Mouse (Mus musculus): ENCODE measurements around the gene Msh3. TPM values are rescaled to one million over a fixed set of nuclear protein-coding genes. Genes with fewer than 3 reads are reported as not detected.

Msh3 gene
- polyA plus RNA-seq, 1 experiment from 2014 or later, result 32.7 TPM

DNA sequence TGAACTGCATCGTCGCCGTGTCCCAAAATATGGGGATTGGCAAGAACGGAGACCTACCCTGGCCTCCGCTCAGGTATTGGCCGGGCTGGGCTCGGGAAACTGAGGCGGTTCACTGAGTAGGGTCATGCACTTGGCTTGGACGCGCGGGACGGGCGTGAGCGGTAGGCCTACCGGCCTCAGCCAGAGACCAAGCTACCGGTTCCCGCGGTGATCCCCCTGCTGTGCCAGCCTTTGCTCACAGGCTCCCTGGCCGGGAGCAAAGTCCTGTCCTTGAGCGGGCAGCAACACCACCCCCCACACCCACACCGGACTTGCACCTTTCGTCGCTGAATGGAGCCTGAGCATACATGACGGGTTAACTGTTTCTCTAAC is 455 bp upstream of the Msh3 start:
- H3K9me3 ChIP-seq (replicated peaks), result no peaks in the 10 kb centered on the region
- peaks cover 24% of the 10 kb centered on the region for H3K4me1 ChIP-seq
- peak overlapping the region; percentile 69 for H3K9ac ChIP-seq
- peaks cover 12% of the 10 kb centered on the region; the same call in 1 of the 2 replicates for H3K36me3 ChIP-seq
- WGBS, result under 1% methylated on average over 24 of the region's 24 CpGs
- H3K4me3 ChIP-seq, result peak overlapping the region; percentile 51
- H3K27ac ChIP-seq, result no peak overlapping the region
- peak; percentile 63 for ATAC-seq (ENCODE audit: low FRiP score)
- peak overlapping the region; percentile 96 for H3K4me2 ChIP-seq (replicated peaks)
- no peaks in the 10 kb centered on the region for H3K27me3 ChIP-seq

DNA sequence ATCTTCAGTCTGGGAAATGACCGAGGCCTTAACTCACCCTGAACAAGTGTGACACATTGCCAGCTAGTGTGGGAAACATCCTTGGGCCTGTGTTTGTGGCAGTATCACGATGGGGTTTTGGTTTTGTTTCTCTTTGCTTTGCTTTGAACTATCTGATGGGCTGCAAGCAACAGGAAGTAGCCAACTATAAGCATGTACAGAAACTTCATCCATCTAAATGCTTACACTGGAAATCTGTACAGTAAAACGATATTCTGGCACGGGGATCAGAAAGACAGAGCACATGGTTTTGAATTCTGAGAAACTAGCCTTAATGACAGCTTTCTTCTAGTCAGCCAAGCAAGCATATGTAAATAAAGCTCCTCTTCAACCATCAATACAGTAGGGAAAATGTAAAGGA is 847 bp downstream of the Msh3 start:
- Histone ChIP-seq H3K4me1 (peaks cover 24% of the 10 kb centered on the region), H3K36me3 (peaks cover 12% of the 10 kb centered on the region), H3K9ac (peak overlapping the region; percentile 52), H3K4me3 (peak overlapping the region; percentile 51), H3K27ac (peak overlapping the region; percentile 69), H3K9me3 (replicated peaks) (no peaks in the 10 kb centered on the region), H3K4me2 (replicated peaks) (peak overlapping the region; percentile 96), H3K27me3 (no peaks in the 10 kb centered on the region)
- 30% methylated on average over 4 of the region's 4 CpGs for WGBS
- no peak for ATAC-seq (ENCODE audit: low FRiP score)

DNA sequence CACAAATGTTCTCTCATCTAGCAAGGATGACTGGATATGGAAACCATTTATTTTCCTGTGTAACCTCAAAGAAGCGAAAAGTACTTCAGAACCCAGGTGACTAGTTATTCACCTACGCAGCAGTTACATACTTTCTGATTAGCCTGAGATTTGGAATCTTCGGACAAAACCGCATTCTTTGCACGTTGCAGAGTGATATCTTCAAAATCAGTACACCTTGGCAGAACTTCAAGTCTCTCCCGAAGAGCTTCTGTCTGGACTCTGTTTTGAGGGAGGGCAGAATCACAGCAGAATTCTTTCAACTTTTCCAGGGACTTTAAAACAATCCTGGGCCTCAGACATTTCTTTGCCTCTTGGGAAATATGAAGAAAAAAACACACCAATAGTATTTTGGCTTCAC is 3.7 kb downstream of the Msh3 start:
- Histone ChIP-seq H3K27ac (no peak overlapping the region), H3K4me2 (replicated peaks) (no peak overlapping the region), H3K27me3 (no peaks in the 10 kb centered on the region), H3K9ac (no peak overlapping the region), H3K9me3 (replicated peaks) (no peaks in the 10 kb centered on the region), H3K4me1 (peaks cover 15% of the 10 kb centered on the region; the same call in 1 of the 2 replicates), H3K36me3 (peaks cover 29% of the 10 kb centered on the region), H3K4me3 (no peak overlapping the region)
- WGBS, result 95% methylated on average over 6 of the region's 6 CpGs
- no peak for ATAC-seq (ENCODE audit: low FRiP score)

DNA sequence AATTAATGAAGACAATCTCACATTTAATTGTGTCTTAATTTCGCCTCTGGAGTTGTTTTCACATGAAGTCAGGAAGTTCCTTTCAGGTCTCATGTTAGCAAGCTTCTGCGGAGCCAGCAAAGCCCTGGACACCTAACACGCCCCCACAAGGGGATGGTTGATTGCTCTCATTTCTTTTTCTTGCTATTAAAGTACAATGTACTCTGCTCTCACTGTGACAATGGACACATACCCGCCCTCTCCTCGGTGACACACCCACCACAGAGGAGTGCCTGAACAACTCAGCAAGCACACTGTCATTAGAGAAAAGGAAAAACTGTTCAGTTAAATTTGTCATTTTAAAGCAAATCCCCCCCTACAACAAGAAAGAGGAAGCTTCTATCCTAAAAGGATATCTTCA is 8.5 kb downstream of the Msh3 start:
- no peaks in the 10 kb centered on the region for H3K4me1 ChIP-seq
- ATAC-seq (ENCODE audit: low FRiP score), result no peak
- no peaks in the 10 kb centered on the region for H3K27me3 ChIP-seq
- H3K27ac ChIP-seq, result no peak overlapping the region
- no peak overlapping the region for H3K9ac ChIP-seq
- no peaks in the 10 kb centered on the region for H3K9me3 ChIP-seq (replicated peaks)
- no peak overlapping the region for H3K4me3 ChIP-seq
- no peak overlapping the region for H3K4me2 ChIP-seq (replicated peaks)
- 72% methylated on average over 5 of the region's 5 CpGs for WGBS
- peaks cover 47% of the 10 kb centered on the region for H3K36me3 ChIP-seq

DNA sequence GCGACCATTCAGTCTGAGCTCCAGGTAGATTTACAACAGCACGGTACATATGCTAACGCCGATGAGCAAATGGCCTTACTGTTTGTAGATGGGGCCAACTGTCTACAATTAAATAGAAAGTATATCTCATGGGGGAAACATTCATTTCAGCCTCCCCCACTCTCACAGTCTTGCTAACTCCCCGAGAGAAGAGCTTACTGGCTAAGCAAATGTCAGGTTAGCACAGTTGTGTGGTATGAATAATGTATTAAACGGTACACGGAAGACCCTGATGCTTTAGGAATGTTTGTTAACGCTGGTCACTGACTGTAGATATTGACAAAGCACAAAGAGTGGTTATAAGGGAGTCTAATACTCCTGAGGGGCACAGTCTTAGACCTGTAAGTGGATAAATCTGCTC is 10.8 kb downstream of the Msh3 start:
- no peaks in the 10 kb centered on the region for H3K4me1 ChIP-seq
- ATAC-seq (ENCODE audit: low FRiP score), result no peak
- no peak overlapping the region for H3K27ac ChIP-seq
- WGBS, result 92% methylated on average over 8 of the region's 8 CpGs
- peaks cover 48% of the 10 kb centered on the region for H3K36me3 ChIP-seq
- H3K4me2 ChIP-seq (replicated peaks), result no peak overlapping the region
- H3K27me3 ChIP-seq, result no peaks in the 10 kb centered on the region
- no peak overlapping the region for H3K4me3 ChIP-seq
- no peaks in the 10 kb centered on the region for H3K9me3 ChIP-seq (replicated peaks)
- no peak overlapping the region for H3K9ac ChIP-seq

DNA sequence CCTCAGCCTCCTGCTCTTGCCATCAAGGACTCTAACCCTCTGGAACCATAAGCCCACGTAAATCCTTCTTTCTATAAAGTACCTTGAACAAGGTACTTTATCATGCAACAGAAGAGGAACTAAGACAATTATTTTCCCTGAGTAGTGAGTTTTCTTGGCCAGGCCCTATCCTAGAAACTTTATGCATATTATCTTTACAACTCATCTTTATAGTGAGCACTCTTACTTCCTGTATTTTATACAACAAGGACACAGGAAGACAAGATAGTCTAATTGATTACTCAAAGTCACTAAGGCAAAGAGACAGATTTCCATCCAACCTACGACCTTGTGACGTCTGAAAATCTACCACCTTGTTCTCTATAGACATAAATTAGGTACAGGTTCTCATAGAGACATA is 15.0 kb downstream of the Msh3 start:
- Histone ChIP-seq H3K9me3 (replicated peaks) (no peaks in the 10 kb centered on the region), H3K9ac (no peak overlapping the region), H3K27ac (no peak overlapping the region), H3K27me3 (no peaks in the 10 kb centered on the region), H3K4me3 (no peak overlapping the region), H3K36me3 (peaks cover 24% of the 10 kb centered on the region), H3K4me2 (replicated peaks) (no peak overlapping the region), H3K4me1 (no peaks in the 10 kb centered on the region)
- ATAC-seq (ENCODE audit: low FRiP score), result no peak
- WGBS, result 94% methylated on average over 3 of the region's 3 CpGs

DNA sequence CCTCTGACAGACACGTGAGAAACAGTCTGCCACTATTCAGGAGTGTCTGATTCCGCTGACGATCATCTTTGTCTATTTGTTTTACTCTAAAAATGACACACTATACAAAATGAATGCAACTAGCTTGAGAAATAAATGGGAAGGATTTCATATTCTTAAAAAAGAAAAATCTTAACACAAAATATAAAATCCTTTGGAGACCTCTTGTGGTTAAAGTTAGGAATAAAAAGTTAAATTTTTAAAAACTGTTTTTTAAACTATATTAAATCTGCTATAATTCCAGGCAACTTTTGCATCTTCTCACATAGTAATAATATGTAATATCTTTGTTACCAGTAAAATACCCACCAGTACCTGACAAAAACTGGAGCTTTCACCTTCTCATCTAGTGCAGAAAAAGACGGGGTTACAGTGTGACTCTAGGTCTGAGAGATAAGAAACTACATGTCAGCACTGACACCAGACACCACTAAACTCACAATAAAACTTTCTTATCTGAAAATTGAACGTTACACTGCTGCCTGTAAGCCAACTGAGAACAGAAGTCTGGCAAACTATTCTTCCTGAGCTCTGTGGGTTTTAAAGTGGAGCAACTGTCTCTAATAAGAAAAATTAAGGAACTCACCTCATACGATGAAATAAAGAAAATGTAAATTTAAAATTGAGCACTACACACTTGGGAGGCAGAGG is 16.9 kb downstream of the Msh3 start:
- Histone ChIP-seq H3K4me2 (replicated peaks) (no peak overlapping the region), H3K4me3 (no peak overlapping the region), H3K4me1 (no peaks in the 10 kb centered on the region), H3K9me3 (replicated peaks) (no peaks in the 10 kb centered on the region), H3K27me3 (no peaks in the 10 kb centered on the region), H3K27ac (no peak overlapping the region), H3K36me3 (peaks cover 15% of the 10 kb centered on the region; the same call in 1 of the 2 replicates), H3K9ac (no peak overlapping the region)
- 89% methylated on average over 6 of the region's 6 CpGs for WGBS
- no peak for ATAC-seq (ENCODE audit: low FRiP score)

DNA sequence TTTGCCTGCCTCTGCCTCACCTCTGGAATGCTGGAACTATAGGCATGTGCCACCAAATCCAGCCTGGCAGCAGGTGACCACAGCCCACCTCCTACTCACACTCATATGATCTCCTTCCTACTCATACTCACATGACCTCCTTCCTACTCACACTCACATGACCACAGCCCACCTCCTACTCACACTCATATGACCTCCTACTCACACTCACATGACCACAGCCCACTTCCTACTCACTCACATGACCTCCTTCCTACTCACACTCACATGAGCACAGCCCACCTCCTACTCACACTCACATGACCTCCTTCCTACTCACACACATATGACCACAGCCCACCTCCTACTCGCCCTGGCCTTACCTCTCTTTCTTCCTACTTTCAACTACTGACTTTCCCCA is 17.9 kb downstream of the Msh3 start:
- Histone ChIP-seq H3K9me3 (replicated peaks) (no peaks in the 10 kb centered on the region), H3K27me3 (no peaks in the 10 kb centered on the region), H3K9ac (no peak overlapping the region), H3K27ac (no peak overlapping the region), H3K4me1 (no peaks in the 10 kb centered on the region), H3K4me3 (no peak overlapping the region), H3K4me2 (replicated peaks) (no peak overlapping the region), H3K36me3 (peaks cover 15% of the 10 kb centered on the region; the same call in 1 of the 2 replicates)
- 91% methylated on average over 1 of the region's 1 CpGs for WGBS
- ATAC-seq (ENCODE audit: low FRiP score), result no peak

DNA sequence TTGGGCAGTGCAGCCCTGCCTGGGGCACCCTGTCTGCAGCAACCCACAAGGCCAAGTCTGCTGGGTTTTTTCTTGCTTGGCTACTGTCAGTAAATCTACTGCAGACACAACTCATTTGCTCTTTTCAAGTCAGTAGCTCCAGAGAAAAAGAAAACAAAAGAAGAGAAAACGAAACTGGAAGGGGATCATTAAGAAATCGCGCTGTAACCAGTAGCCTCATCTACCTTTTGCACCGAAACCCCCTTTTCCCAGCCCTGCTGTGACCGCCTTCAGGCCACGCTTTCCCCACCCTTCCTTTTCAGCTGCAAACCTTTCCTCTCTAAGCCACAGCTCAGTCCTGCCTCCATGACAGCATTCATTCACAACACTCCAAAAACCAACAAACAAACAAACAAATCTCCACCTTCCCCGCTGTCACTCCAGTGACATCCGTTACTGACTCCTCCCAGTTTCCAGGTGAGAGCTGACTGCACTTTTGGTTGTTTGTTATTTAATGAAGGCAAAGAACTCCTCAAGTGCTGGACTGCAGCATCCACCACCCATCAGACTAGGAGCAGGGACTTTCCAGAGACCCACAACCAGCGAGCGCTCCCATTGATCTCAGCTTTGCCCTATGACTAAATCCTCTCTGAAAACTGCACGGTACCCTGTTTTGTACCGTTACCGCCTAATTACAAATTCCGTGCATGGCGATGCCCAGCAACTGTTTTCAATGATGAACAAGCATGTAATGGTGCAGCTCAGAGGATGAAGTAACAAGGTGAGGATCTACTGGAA is 22.5 kb downstream of the Msh3 start:
- Histone ChIP-seq H3K9ac (no peak overlapping the region), H3K4me1 (no peaks in the 10 kb centered on the region), H3K4me2 (replicated peaks) (no peak overlapping the region), H3K27ac (no peak overlapping the region), H3K4me3 (no peak overlapping the region), H3K27me3 (no peaks in the 10 kb centered on the region), H3K9me3 (replicated peaks) (no peaks in the 10 kb centered on the region), H3K36me3 (0 out of 2 replicates have a peak, but pooled peaks cover 6% of the 10 kb centered on the region)
- no peak for ATAC-seq (ENCODE audit: low FRiP score)
- WGBS, result 89% methylated on average over 15 of the region's 15 CpGs

DNA sequence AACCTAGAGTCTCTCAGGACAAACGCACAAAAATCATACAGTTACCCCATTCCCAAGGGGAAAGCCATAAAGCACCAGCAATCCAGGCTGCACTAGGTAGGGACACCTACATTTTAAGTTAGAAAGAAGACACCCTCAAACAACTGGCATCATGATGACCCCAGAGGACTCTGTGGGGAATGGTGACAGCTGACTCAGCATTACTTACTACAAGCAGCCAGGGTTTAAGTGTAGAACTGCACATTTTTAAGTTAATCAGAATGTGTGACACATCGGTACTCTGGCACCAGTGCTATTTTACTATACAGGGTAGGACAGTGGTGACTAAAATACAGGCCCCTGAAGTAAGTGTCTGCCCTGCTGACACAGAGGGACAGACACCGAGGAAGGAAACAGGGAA is 24.2 kb downstream of the Msh3 start:
- Histone ChIP-seq H3K36me3 (0 out of 2 replicates have a peak, but pooled peaks cover 6% of the 10 kb centered on the region), H3K27me3 (no peaks in the 10 kb centered on the region), H3K9me3 (replicated peaks) (no peaks in the 10 kb centered on the region), H3K4me1 (no peaks in the 10 kb centered on the region), H3K27ac (no peak overlapping the region), H3K4me3 (no peak overlapping the region), H3K4me2 (replicated peaks) (no peak overlapping the region), H3K9ac (no peak overlapping the region)
- ATAC-seq (ENCODE audit: low FRiP score), result no peak
- WGBS, result 92% methylated on average over 3 of the region's 3 CpGs

DNA sequence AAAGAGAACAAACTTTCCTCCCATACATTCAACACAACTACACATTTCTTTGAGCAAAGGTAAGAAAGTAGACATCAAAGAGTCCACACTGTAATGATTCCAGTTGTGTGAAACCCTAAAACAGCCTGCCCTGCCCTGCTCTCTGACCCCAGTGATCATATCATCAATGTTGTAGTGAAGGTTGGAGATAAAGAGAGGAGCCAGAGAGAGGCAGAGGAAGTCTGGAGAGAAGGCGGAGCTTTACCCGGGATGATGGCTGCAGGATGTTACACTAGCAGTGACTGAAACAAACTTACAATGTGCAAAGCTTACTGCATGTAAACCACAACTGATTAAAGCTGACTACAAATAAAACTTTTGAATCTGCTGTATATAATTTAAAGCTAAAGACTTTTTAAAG is 26.8 kb downstream of the Msh3 start:
- H3K9me3 ChIP-seq (replicated peaks), result no peaks in the 10 kb centered on the region

DNA sequence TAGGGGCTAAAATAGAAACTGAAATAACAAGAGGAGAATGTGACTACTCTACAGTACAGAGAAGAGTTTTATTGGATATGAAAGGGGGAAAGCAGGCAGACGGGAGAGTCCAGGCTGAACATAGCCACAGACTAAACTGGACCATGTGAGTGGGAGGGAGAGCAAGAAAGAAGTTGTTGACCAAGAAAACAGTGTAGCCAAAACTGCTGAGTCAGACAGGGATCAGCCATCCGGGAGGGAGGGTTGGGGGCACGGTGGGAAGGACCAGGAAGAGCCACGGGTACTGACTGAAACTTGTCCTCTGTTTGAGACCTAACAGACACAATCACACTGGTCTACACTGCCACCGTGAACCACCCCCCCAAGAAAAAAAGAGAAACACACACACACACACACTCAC is 28.8 kb downstream of the Msh3 start:
- Histone ChIP-seq H3K4me2 (replicated peaks) (no peak overlapping the region), H3K9ac (no peak overlapping the region), H3K4me3 (no peak overlapping the region), H3K9me3 (replicated peaks) (no peaks in the 10 kb centered on the region), H3K27ac (no peak overlapping the region), H3K36me3 (0 out of 2 replicates have a peak, but pooled peaks cover 3% of the 10 kb centered on the region), H3K4me1 (no peaks in the 10 kb centered on the region), H3K27me3 (no peaks in the 10 kb centered on the region)
- WGBS, result 82% methylated on average over 5 of the region's 5 CpGs
- ATAC-seq (ENCODE audit: low FRiP score), result no peak

More for the DNA sequence above, 26.8 kb downstream of the Msh3 start:
- Histone ChIP-seq H3K4me1 (no peaks in the 10 kb centered on the region), H3K36me3 (0 out of 2 replicates have a peak, but pooled peaks cover 3% of the 10 kb centered on the region), H3K4me3 (no peak overlapping the region), H3K4me2 (replicated peaks) (no peak overlapping the region), H3K27ac (no peak overlapping the region), H3K27me3 (no peaks in the 10 kb centered on the region), H3K9ac (no peak overlapping the region)
- no peak for ATAC-seq (ENCODE audit: low FRiP score)
- WGBS, result 90% methylated on average over 2 of the region's 2 CpGs

Measured in hindbrain, embryonic 12.5 days (tissue).